Mouse (Mus musculus): ENCODE measurements at regions not wholly inside any gene's neighbourhood (a gene's known extent, or its start where the extent isn't known, plus 50 kb on each side); places are given as distances from the start of the nearest gene placed in this dataset.

- no peak for TF ChIP-seq CTCF (conservative IDR thresholded peaks at IDR 0.05; ENCODE audit: low read length)
- TF ChIP-seq POU5F1 (IDR thresholded peaks at IDR 0.05; ENCODE audit: borderline replicate concordance, low read length), result no peak
- no peak for TF ChIP-seq NANOG (IDR thresholded peaks at IDR 0.05; ENCODE audit: borderline replicate concordance, low read length)
Measured at GRCm38 (mm10) chr5:7607517-7607916, 263.0 kb upstream of the Zfp804b start.

All from E14TG2a.4 (cell line).